Mouse (Mus musculus): ENCODE results near the gene Nek1.

The Nek1 gene

DNA sequence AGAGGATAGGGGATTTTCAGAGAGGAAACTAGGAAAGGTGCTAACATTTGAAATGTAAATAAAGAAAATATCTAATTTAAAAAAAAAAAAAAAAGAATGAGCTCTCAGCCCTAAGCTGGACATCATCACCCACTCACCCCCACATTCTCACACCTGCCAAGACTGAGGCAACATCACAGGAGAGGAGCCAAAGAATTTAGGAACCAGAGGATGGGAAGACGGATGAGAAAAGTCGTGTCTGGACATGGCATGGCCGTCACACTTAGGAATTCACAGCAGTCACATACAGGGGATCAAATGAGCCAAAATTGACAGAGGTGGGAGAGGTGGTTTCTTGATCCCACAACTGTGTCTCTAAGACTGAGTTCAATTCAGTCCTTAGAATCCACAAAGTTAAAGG is 165.5 kb downstream of the Nek1 start:
- DNase-seq (ENCODE audit: low spot score in 2 of 2), result no peak

DNA sequence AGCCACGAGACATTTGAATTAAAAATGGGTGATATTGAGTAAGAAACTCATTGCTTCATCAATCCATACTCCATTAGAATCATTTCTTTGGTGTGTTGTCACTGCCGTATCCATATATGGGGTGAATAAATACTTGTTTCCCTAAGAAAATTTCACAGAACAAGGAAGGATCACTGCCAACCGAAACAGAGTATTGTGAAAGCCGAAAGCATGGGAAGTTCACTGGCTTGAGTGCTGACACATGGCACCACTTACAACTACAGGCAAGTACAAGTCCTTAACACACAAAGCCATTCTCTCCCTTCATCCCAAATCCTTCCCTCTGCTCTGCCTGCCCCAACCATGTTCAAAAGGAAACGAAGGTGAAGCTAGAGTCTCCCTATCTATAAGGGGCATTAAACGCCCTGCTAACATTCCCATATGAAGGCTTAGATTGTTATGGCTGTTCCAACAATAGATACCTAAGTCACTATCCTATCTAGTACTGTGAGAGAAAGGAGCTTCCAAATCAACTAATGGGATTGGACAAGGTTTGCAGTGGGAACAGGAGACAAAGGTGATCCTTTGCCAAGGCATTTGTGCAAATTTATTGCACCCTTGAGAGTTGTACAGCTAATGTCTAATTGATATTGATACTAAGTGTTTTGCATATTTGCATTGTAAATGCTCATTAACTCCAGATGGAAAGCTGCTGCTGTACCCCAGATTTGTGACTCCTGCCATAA is 168.6 kb downstream of the Nek1 start:
- DNase-seq (ENCODE audit: low spot score in 2 of 2), result no peak

DNA sequence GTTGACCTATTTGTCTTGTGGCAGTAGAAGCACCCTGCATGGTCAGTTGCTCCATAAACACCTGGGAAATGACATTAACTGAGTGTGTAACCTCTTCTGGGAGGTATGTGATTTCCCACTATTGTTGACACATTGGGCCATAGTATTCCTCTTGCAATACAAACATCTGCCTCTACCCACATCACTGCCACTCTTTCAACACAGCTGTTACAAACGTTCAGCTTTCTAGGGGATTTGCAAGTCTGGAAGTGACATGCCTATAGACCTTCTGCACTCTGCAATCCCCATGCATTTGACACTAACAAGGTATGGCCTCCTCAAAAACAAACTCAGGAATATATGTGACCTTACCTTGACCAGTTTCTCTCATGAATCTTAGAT is 169.2 kb downstream of the Nek1 start:
- no peak for DNase-seq (ENCODE audit: low spot score in 2 of 2)

DNA sequence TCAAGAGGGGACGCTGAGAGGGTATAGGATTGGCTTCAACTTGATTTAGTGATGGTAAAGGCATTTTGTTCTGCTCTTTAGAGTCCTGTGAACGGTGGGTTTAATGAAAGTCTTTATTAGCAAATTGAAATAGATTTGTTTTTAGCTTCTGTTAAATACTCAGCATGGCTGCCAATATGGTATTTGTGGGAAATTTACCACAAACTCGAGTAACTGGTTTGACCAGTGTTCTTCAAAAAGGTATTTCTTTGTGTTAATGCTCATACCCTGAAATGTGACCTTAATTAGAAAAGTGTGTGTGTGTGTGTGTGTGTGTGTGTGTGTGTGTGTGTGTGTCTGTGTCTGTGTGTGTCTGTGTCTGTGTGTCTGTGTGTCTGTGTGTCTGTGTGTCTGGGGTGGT is 178.6 kb downstream of the Nek1 start:
- no peak for DNase-seq (ENCODE audit: low spot score in 2 of 2)

DNA sequence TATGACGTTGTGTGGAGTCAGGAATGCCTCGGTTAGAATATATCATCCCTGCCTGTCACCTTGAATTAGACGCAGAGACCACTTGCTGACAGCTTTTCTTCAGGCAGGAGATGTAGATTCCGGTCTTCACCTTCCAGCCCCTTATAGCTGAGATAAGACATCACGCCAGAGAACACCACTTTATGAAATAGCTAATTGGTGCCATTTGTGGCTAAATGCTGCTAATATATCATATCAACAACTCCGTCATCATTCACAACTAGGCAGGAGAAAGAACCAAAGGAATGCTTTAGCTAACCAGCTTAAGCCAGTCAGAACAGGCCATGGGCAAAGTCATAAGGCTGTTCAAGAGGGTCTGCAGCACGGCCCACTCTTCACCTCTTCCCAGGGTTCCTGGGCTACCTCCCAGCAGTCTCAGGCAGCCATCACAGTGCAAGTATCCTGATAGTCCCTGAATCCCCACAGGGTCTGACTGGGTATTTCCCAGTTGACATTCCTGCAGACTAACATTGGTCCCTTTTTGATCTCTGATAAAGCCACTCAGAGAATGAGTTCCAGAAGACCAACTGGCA is 181.0 kb downstream of the Nek1 start:
- no peak for DNase-seq (ENCODE audit: low spot score in 2 of 2)

DNA sequence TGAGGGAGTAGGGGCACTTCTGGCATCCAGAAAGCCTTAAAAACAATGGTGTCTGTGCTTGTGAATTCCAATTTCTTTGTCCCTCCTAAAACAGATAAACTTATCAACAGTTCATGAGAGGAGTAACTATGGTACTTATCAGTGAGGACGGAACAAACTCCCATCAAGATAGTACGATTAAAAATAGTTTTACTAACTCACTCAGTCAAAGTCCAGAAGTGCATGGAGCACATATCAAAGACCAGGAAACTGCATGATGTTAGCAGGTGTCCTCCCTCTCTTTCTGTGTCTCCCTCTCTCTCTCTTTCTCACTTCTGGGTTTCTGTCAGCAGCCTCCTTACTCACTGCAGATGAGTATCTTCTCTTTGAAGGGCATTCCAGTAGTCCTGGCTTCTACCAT is 182.9 kb downstream of the Nek1 start:
- no peak for DNase-seq (ENCODE audit: low spot score in 2 of 2)

DNA sequence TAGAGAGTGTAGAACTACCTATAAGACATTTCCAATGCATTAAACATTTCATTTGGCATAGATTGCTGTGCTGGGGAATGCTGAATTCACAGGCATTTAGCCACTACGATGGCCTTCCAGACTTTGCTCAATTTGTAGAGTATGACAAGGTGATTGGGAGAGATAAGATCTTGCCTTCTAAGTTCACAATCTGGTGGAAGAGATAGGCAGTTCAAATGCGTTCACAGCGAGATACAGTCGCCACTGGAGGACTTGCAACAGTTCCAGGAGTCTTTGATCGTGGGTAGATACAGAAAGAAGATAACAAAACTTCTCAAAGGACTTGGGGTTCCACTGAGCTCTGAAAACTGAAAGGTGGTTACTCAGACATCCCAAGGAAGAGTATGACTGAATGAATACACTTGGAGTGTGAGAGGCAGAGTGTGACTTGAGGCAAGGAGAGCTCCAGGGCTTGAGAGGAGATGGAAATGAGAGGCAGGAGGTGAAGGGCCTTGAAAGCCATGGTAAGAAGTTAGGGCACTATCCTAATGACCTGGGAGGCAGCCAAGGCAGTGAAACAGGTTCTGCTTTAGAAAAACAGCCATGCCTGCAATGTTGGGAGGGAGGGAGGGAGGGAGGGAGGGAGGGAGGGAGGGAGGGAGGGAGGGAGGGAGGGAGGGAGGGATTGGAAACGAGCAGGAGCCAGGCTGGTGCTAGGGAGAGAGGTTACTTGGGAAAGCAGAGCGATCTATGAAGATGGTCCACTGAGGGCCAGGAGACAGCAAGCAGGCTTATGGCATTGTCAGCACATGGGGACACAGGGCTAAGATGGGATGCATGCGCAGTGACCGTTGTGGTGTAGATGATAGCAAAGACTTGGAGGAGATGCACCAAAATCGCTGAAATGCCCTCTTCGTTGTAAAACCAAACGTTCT is 184.9 kb downstream of the Nek1 start:
- DNase-seq (ENCODE audit: low spot score in 2 of 2), result no peak

DNA sequence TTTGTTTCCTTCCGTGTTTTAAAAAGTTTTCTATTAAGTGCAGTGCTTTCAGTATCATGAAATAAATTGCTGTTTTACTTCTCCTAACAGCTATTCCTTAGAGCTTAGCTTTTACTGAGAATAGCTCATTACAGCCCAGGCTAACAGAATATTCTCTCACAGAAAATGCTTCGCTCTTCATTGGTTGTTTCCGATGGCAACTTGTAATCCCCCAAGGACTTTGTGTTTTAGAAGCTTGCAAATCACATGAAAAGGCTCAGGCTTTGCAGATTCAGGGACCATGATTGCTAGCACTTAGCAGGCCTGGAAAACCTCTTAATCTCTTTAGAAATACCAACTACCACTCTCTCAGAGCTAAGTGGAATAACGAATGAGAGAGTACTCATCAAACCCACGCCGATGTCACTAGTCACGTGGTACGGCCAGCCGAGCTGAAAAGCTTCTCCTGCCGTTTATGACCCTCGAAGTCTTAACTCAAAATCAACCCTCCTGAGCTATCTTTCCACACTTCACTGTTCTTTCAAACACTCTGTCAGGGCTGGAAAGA is 185.7 kb downstream of the Nek1 start:
- DNase-seq (ENCODE audit: low spot score in 2 of 2), result no peak

Measured in right cerebral cortex, postnatal 36 days (tissue).